Mouse (Mus musculus): ENCODE results near the gene Kif27.

- TF ChIP-seq CTCF (IDR thresholded peaks at IDR 0.05; ENCODE audit: low read depth, low read length): no peak
- no peak for TF ChIP-seq TAL1 (conservative IDR thresholded peaks at IDR 0.05; ENCODE audit: low read depth, low read length)
- no peak for TF ChIP-seq GATA1 (IDR thresholded peaks at IDR 0.05; ENCODE audit: borderline replicate concordance, low read length)
- no peak for TF ChIP-seq GATA2 (IDR thresholded peaks at IDR 0.05; ENCODE audit: borderline replicate concordance, low read depth, low read length)
- TF ChIP-seq POLR2AphosphoS5 (IDR thresholded peaks at IDR 0.05; ENCODE audit: insufficient replicate concordance, low read depth, low read length): peak; percentile 78; the same call in 1 of the 2 replicates
Measured at GRCm38 (mm10) chr13:58388379-58388778, 29.5 kb upstream of the Kif27 start.
